Mouse (Mus musculus) heart, embryonic 11.5 days (tissue): ENCODE data around the gene Duox1. TPM values are rescaled to one million over a fixed set of nuclear protein-coding genes. Genes with fewer than 3 reads are reported as not detected.
A peak's percentile ranks its signal among the peaks of the same experiment; 100 is the strongest.
"Not testable (repeated sequence)": the region's sequence is repeated elsewhere in the genome, so short reads cannot be mapped to it uniquely, and the experiment has no call there.

ENCODE experiments used
- ATAC-seq: fragments of 200-750 bp; cut with Nextera tagmentation; replicated peaks from 2 replicates; pipeline ENCODE4 v1.8.0; 2017; ENCODE audit warnings: moderate library complexity; ENCODE audit not compliant: insufficient number of reproducible peaks, low FRiP score, low TSS enrichment
- H3K27ac ChIP-seq: fragments of 300-500 bp; sonication (generic); 2 replicates; pipeline ENCODE4 v1.5.1; 2014; ENCODE audit warnings: mild to moderate bottlenecking, low read depth, low read length
- H3K27me3 ChIP-seq: fragments of 300-500 bp; sonication (generic); 2 replicates; pipeline ENCODE4 v1.6.1; 2014; ENCODE audit warnings: mild to moderate bottlenecking, low read length, mixed read lengths; ENCODE audit not compliant: control insufficient read depth, insufficient read depth
- H3K36me3 ChIP-seq: fragments of 300-500 bp; sonication (generic); 2 replicates; pipeline ENCODE4 v1.6.1; 2014; ENCODE audit warnings: mild to moderate bottlenecking, low read length, moderate library complexity, mixed read lengths; ENCODE audit not compliant: control insufficient read depth, insufficient read depth
- H3K4me1 ChIP-seq: fragments of 300-500 bp; sonication (generic); 2 replicates; pipeline ENCODE4 v1.6.1; 2014; ENCODE audit warnings: low read length; ENCODE audit not compliant: control insufficient read depth, insufficient read depth
- H3K4me2 ChIP-seq: fragments of 300-500 bp; sonication (generic); 2 replicates; pipeline ENCODE4 v1.6.1; 2014; ENCODE audit warnings: mild to moderate bottlenecking, moderate library complexity
- H3K4me3 ChIP-seq: fragments of 300-500 bp; sonication (generic); 2 replicates; pipeline ENCODE4 v1.5.1; 2014; ENCODE audit warnings: low read depth, low read length
- H3K9ac ChIP-seq: fragments of 300-500 bp; sonication (generic); 2 replicates; pipeline ENCODE4 v1.6.1; 2014; ENCODE audit warnings: mild to moderate bottlenecking, low read depth, low read length, moderate library complexity
- H3K9me3 ChIP-seq: fragments of 300-500 bp; sonication (generic); replicated peaks from 2 replicates; pipeline ENCODE4 v1.6.1; 2016; ENCODE audit warnings: low read length; ENCODE audit not compliant: control insufficient read depth
- WGBS: fragments of 180-500 bp; shearing (Covaris S2); extraction: QIAGEN DNeasy Blood & Tissue Kit; methylation state at CpG from one replicate; pipeline ENCODE4 v1.1.7; 2014; ENCODE audit not compliant: insufficient replicate concordance; 5-methylcytosine and 5-hydroxymethylcytosine counted together
- polyA plus RNA-seq: library from polyadenylated mRNA; unstranded; fragments of >200 nt; fragmentation: Nextera tagmentation; extraction: Ambion mirVana; gene quantifications from 2 replicates; pipeline ENCODE4 v1.2.1, GENCODE M21; 2014

The Duox1 gene
- polyA plus RNA-seq, 1 experiment from 2014 or later, result not detected

- no peaks in the 10 kb centered on the region for H3K9me3 ChIP-seq
- H3K9ac ChIP-seq, result no peak overlapping the region
- WGBS, result 38% methylated on average over 2 of the region's 2 CpGs
- H3K4me1 ChIP-seq, result no peaks in the 10 kb centered on the region
- no peak overlapping the region for H3K4me2 ChIP-seq
- no peak overlapping the region for H3K4me3 ChIP-seq
- H3K36me3 ChIP-seq, result no peaks in the 10 kb centered on the region
- no peaks in the 10 kb centered on the region for H3K27me3 ChIP-seq
- no peak for ATAC-seq
- no peak overlapping the region for H3K27ac ChIP-seq
Observed at GRCm38 (mm10) chr2:122379292-122379650, 63.8 kb downstream of the Duox1 start.

GRCm38 (mm10) chr2:122380768-122381311 is 65.4 kb downstream of the Duox1 start:
- Histone ChIP-seq H3K27me3 (no peaks in the 10 kb centered on the region), H3K4me3 (0 out of 2 replicates have a peak overlapping the region, but pooled peaks have one; percentile 6), H3K9ac (no peak overlapping the region), H3K36me3 (no peaks in the 10 kb centered on the region), H3K4me1 (no peaks in the 10 kb centered on the region), H3K27ac (no peak overlapping the region), H3K4me2 (peak overlapping the region; percentile 44), H3K9me3 (no peaks in the 10 kb centered on the region)
- WGBS, result 11% methylated on average over 11 of the region's 11 CpGs
- no peak for ATAC-seq

- Histone ChIP-seq H3K9ac (no peak overlapping the region), H3K27me3 (no peaks in the 10 kb centered on the region), H3K27ac (no peak overlapping the region), H3K4me1 (no peaks in the 10 kb centered on the region), H3K4me2 (no peak overlapping the region), H3K36me3 (no peaks in the 10 kb centered on the region), H3K9me3 (no peaks in the 10 kb centered on the region), H3K4me3 (no peak overlapping the region)
- WGBS, result 61% methylated on average over 16 of the region's 16 CpGs
- ATAC-seq, result no peak
Observed at GRCm38 (mm10) chr2:122381329-122382103, 66.0 kb downstream of the Duox1 start.

- Histone ChIP-seq H3K36me3 (no peaks in the 10 kb centered on the region), H3K9me3 (no peaks in the 10 kb centered on the region), H3K4me3 (no peak overlapping the region), H3K27me3 (no peaks in the 10 kb centered on the region), H3K4me1 (no peaks in the 10 kb centered on the region), H3K27ac (no peak overlapping the region), H3K9ac (no peak overlapping the region), H3K4me2 (no peak overlapping the region)
- 78% methylated on average over 6 of the region's 6 CpGs for WGBS
- ATAC-seq, result no peak
Observed at GRCm38 (mm10) chr2:122382121-122382520, 66.6 kb downstream of the Duox1 start.

GRCm38 (mm10) chr2:122385095-122385494 is 69.6 kb downstream of the Duox1 start:
- no peak for ATAC-seq
- no peaks in the 10 kb centered on the region for H3K4me1 ChIP-seq
- 34% methylated on average over 3 of the region's 3 CpGs for WGBS

GRCm38 (mm10) chr2:122387135-122387534 is 71.7 kb downstream of the Duox1 start:
- H3K4me2 ChIP-seq, H3K9ac ChIP-seq, H3K27me3 ChIP-seq, H3K9me3 ChIP-seq, H3K4me1 ChIP-seq, ATAC-seq, H3K27ac ChIP-seq, H3K4me3 ChIP-seq, H3K36me3 ChIP-seq: not testable (repeated sequence)
- 82% methylated on average over 3 of the region's 3 CpGs for WGBS

More at GRCm38 (mm10) chr2:122385095-122385494, 69.6 kb downstream of the Duox1 start:
- H3K9ac ChIP-seq, result no peak overlapping the region
- H3K4me2 ChIP-seq, result no peak overlapping the region
- H3K27me3 ChIP-seq, result no peaks in the 10 kb centered on the region
- H3K4me3 ChIP-seq, result no peak overlapping the region
- H3K27ac ChIP-seq, result no peak overlapping the region
- no peaks in the 10 kb centered on the region for H3K36me3 ChIP-seq
- no peaks in the 10 kb centered on the region for H3K9me3 ChIP-seq

- no peaks in the 10 kb centered on the region for H3K27me3 ChIP-seq
- no peak for ATAC-seq
- H3K9me3 ChIP-seq, result no peaks in the 10 kb centered on the region
- no peak overlapping the region for H3K27ac ChIP-seq
- H3K9ac ChIP-seq, result no peak overlapping the region
- H3K4me2 ChIP-seq, result no peak overlapping the region
- H3K36me3 ChIP-seq, result no peaks in the 10 kb centered on the region
- H3K4me1 ChIP-seq, result no peaks in the 10 kb centered on the region
- no peak overlapping the region for H3K4me3 ChIP-seq
- WGBS, result 77% methylated on average over 1 of the region's 1 CpGs
Observed at GRCm38 (mm10) chr2:122396150-122396549, 80.7 kb downstream of the Duox1 start.
